Mouse (Mus musculus): ENCODE measurements around the gene Cyth2.

Cyth2 gene

GRCm38 (mm10) chr7:45812921-45813320 lies 1.5 kb downstream of the Cyth2 start:
- no peak for DNase-seq

GRCm38 (mm10) chr7:45809276-45810075 lies 4.9 kb downstream of the Cyth2 start:
- no peak for DNase-seq

GRCm38 (mm10) chr7:45808471-45808870 lies 5.9 kb downstream of the Cyth2 start:
- DNase-seq: no peak

GRCm38 (mm10) chr7:45805941-45806340 lies 8.4 kb downstream of the Cyth2 start:
- no peak for DNase-seq

GRCm38 (mm10) chr7:45802551-45802950 lies 11.8 kb downstream of the Cyth2 start:
- DNase-seq: no peak

GRCm38 (mm10) chr7:45801348-45801747 lies 13.0 kb downstream of the Cyth2 start:
- DNase-seq: peak; percentile 92

- peak; percentile 50 for DNase-seq
Measured at GRCm38 (mm10) chr7:45800546-45801204, 13.7 kb downstream of the Cyth2 start.

- no peak for DNase-seq
Measured at GRCm38 (mm10) chr7:45800001-45800400, 14.4 kb downstream of the Cyth2 start.

GRCm38 (mm10) chr7:45798931-45799330 lies 15.4 kb downstream of the Cyth2 start:
- no peak for DNase-seq

- peak; percentile 50 for DNase-seq
Measured at GRCm38 (mm10) chr7:45798511-45798836, 15.9 kb downstream of the Cyth2 start.

GRCm38 (mm10) chr7:45797661-45798510 lies 16.5 kb downstream of the Cyth2 start:
- peak; percentile 44 for DNase-seq

GRCm38 (mm10) chr7:45796950-45797349 lies 17.4 kb downstream of the Cyth2 start:
- no peak for DNase-seq

- no peak for DNase-seq
Measured at GRCm38 (mm10) chr7:45794971-45795370, 19.4 kb downstream of the Cyth2 start.

GRCm38 (mm10) chr7:45793969-45794585 lies 20.3 kb downstream of the Cyth2 start:
- DNase-seq: no peak

GRCm38 (mm10) chr7:45793240-45793639 lies 21.1 kb downstream of the Cyth2 start:
- DNase-seq: no peak

GRCm38 (mm10) chr7:45791756-45792490 lies 22.5 kb downstream of the Cyth2 start:
- DNase-seq: no peak

GRCm38 (mm10) chr7:45790721-45791120 lies 23.7 kb downstream of the Cyth2 start:
- DNase-seq: no peak

- DNase-seq: no peak
Measured at GRCm38 (mm10) chr7:45787642-45788041, 26.7 kb downstream of the Cyth2 start.

- DNase-seq: peak; percentile 72
Measured at GRCm38 (mm10) chr7:45786661-45787413, 27.5 kb downstream of the Cyth2 start.

GRCm38 (mm10) chr7:45786136-45786578 lies 28.2 kb downstream of the Cyth2 start:
- DNase-seq: peak; percentile 89

- no peak for DNase-seq
Measured at GRCm38 (mm10) chr7:45785388-45786135, 28.8 kb downstream of the Cyth2 start.
